Mouse (Mus musculus): ENCODE data around the gene Rab25. TPM values are rescaled to one million over a fixed set of nuclear protein-coding genes. Genes with fewer than 3 reads are reported as not detected.

Rab25 gene
- total and polyA plus RNA-seq, 3 experiments = 0.96 to 1.9 TPM; not detected in 1

DNA sequence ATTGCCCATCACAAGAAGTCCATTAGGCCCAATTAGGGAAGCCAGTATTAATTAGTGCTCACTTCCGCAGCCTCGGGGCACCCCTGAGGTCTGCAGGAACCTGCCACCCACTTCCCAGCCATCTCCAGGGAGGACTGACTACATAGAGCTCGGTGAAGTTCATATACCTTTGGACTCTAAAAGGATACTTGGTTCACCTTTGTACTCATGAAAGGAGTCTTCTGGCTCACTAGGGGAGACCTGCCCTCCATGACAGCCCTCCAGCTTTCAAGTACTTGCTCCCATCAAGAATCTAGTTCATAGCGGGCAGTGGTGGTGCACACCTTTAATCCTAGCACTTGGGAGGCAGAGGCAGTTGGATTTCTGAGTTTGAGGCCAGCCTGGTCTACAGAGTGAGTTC is 29.7 kb downstream of the Rab25 start:
- H3K4me3 ChIP-seq (ENCODE audit: control insufficient read depth in 1 of 2, insufficient read depth in 1 of 2, low read depth in 2 of 2, low read length in 2 of 2) = no peak overlapping the region
- peaks cover 6 to 19% of the 10 kb centered on the region in 2 experiments; a peak in 3 of 4 replicates for H3K4me1 ChIP-seq (ENCODE audit: control insufficient read depth in 1 of 2, insufficient read depth in 2 of 2, low read length in 2 of 2)
- no peak overlapping the region for H3K9ac ChIP-seq (ENCODE audit: control insufficient read depth, low read depth, low read length, poor library complexity, severe bottlenecking)
- H3K36me3 ChIP-seq (ENCODE audit: control insufficient read depth in 1 of 2, insufficient read depth in 2 of 2, low read length in 2 of 2) = peaks cover 0 to 13% of the 10 kb centered on the region in 2 experiments; a peak in 2 of 4 replicates
- no peaks in the 10 kb centered on the region for H3K9me3 ChIP-seq (replicated peaks; ENCODE audit: insufficient read depth, low read length)
- no peak for DNase-seq (ENCODE audit: low read depth, low spot score)
- TF ChIP-seq GABPA (IDR thresholded peaks at IDR 0.05; ENCODE audit: low read depth, low read length) = no peak
- no peak for TF ChIP-seq SMC3 (IDR thresholded peaks at IDR 0.05; ENCODE audit: low read depth, low read length)
- no peak for TF ChIP-seq CHD2 (IDR thresholded peaks at IDR 0.05; ENCODE audit: low read length)
- no peak for TF ChIP-seq ZKSCAN1 (IDR thresholded peaks at IDR 0.05; ENCODE audit: low read depth, low read length)
- no peak for TF ChIP-seq ZC3H11A (IDR thresholded peaks at IDR 0.05; ENCODE audit: low read depth, low read length)
- no peak for TF ChIP-seq MYB (IDR thresholded peaks at IDR 0.05; ENCODE audit: low read depth, low read length)
- TF ChIP-seq UBTF (IDR thresholded peaks at IDR 0.05; ENCODE audit: borderline replicate concordance, insufficient read depth, low read depth, low read length) = no peak
- TF ChIP-seq ETS1 (IDR thresholded peaks at IDR 0.05; ENCODE audit: low read depth, low read length) = no peak
- TF ChIP-seq TAL1 (IDR thresholded peaks at IDR 0.05; ENCODE audit: low read length) = no peak
- no peak for TF ChIP-seq CHD1 (IDR thresholded peaks at IDR 0.05; ENCODE audit: low read depth, low read length)
- TF ChIP-seq MAZ (IDR thresholded peaks at IDR 0.05; ENCODE audit: low read depth, low read length) = no peak
- no peak for TF ChIP-seq MAX (IDR thresholded peaks at IDR 0.05; ENCODE audit: low read length)
- no peaks in the 10 kb centered on the region for H3K27me3 ChIP-seq (ENCODE audit: control insufficient read depth in 1 of 2, insufficient read depth in 2 of 2, low read length in 2 of 2)
- no peaks in the 10 kb centered on the region for H3K79me2 ChIP-seq (ENCODE audit: control insufficient read depth, insufficient read depth, low read length, poor library complexity)
- no peak overlapping the region for H3K27ac ChIP-seq (ENCODE audit: control insufficient read depth, low read depth, low read length)

DNA sequence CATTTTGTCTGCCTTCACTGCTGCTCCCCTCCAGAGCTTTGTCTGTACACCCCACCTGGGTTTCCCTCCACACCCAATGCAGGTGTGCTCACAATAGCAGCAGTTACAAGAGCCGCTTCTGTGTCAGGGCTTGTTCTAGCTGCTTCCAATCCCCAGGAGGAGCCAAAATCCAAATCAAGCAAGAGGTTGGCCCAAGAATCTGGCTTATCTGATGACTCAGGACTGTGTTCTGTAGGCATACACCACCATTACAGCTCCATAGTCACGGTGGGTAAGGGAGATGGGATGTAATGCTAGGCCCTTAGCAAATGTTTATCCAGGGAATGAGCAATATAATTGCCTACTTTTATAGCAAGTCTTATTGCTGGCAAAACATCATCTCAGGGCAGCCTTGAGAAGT is 31.7 kb downstream of the Rab25 start:
- DNase-seq (ENCODE audit: low read depth, low spot score) = no peak
- no peaks in the 10 kb centered on the region for H3K79me2 ChIP-seq (ENCODE audit: control insufficient read depth, insufficient read depth, low read length, poor library complexity)
- peaks cover 0 to 29% of the 10 kb centered on the region in 2 experiments; a peak in 2 of 4 replicates for H3K36me3 ChIP-seq (ENCODE audit: control insufficient read depth in 1 of 2, insufficient read depth in 2 of 2, low read length in 2 of 2)
- no peak for TF ChIP-seq ETS1 (IDR thresholded peaks at IDR 0.05; ENCODE audit: low read depth, low read length)
- no peak for TF ChIP-seq GABPA (IDR thresholded peaks at IDR 0.05; ENCODE audit: low read depth, low read length)
- no peak for TF ChIP-seq RCOR1 (IDR thresholded peaks at IDR 0.05; ENCODE audit: low read depth, low read length)
- no peak for TF ChIP-seq ZNF384 (IDR thresholded peaks at IDR 0.05; ENCODE audit: low read depth, low read length)
- no peak for TF ChIP-seq E2F4 (IDR thresholded peaks at IDR 0.05; ENCODE audit: borderline replicate concordance, low read depth, low read length)
- TF ChIP-seq KAT2A (conservative IDR thresholded peaks at IDR 0.05; ENCODE audit: low read depth, low read length) = no peak
- TF ChIP-seq NELFE (IDR thresholded peaks at IDR 0.05; ENCODE audit: low read depth, low read length) = no peak
- no peak for TF ChIP-seq ZMIZ1 (IDR thresholded peaks at IDR 0.05; ENCODE audit: low read depth, low read length)
- no peak for TF ChIP-seq MYC (IDR thresholded peaks at IDR 0.05; ENCODE audit: low read depth, low read length)
- TF ChIP-seq ELF1 (IDR thresholded peaks at IDR 0.05; ENCODE audit: low read depth, low read length) = no peak
- TF ChIP-seq SMC3 (IDR thresholded peaks at IDR 0.05; ENCODE audit: low read depth, low read length) = no peak
- no peak for TF ChIP-seq TCF12 (IDR thresholded peaks at IDR 0.05; ENCODE audit: low read depth, low read length)
- no peak for TF ChIP-seq POLR2A (IDR thresholded peaks at IDR 0.05; ENCODE audit: control insufficient read depth in 1 of 2, insufficient read depth in 1 of 2, low read depth in 1 of 2, low read length in 2 of 2, poor library complexity in 1 of 2)
- TF ChIP-seq MEF2A (IDR thresholded peaks at IDR 0.05; ENCODE audit: extremely low read depth, insufficient replicate concordance, low read depth, low read length, poor library complexity, severe bottlenecking) = no peak
- TF ChIP-seq POLR2AphosphoS2 (IDR thresholded peaks at IDR 0.05; ENCODE audit: low read length) = no peak
- TF ChIP-seq RAD21 (IDR thresholded peaks at IDR 0.05; ENCODE audit: low read depth, low read length) = no peak
- no peak for TF ChIP-seq USF1 (IDR thresholded peaks at IDR 0.05; ENCODE audit: low read depth, low read length)
- no peak overlapping the region for H3K27ac ChIP-seq (ENCODE audit: control insufficient read depth, low read depth, low read length)
- H3K4me3 ChIP-seq (ENCODE audit: control insufficient read depth in 1 of 2, insufficient read depth in 1 of 2, low read depth in 2 of 2, low read length in 2 of 2) = no peak overlapping the region
- no peaks in the 10 kb centered on the region for H3K27me3 ChIP-seq (ENCODE audit: control insufficient read depth in 1 of 2, insufficient read depth in 2 of 2, low read length in 2 of 2)
- peaks cover 19 to 35% of the 10 kb centered on the region in 2 experiments for H3K4me1 ChIP-seq (ENCODE audit: control insufficient read depth in 1 of 2, insufficient read depth in 2 of 2, low read length in 2 of 2)
- no peaks in the 10 kb centered on the region for H3K9me3 ChIP-seq (replicated peaks; ENCODE audit: insufficient read depth, low read length)
- H3K9ac ChIP-seq (ENCODE audit: control insufficient read depth, low read depth, low read length, poor library complexity, severe bottlenecking) = no peak overlapping the region
